Mouse (Mus musculus) embryonic facial prominence, embryonic 10.5 days (tissue): ENCODE measurements at regions not wholly inside any gene's neighbourhood (a gene's known extent, or its start where the extent isn't known, plus 50 kb on each side); places are given as distances from the start of the nearest gene placed in this dataset.

Experiments
- DNase-seq: peaks from one replicate; pipeline ENCODE4 v3.0.0-alpha.2; 2017; ENCODE audit warnings: low spot score
- H3K27ac ChIP-seq: fragments of 300-500 bp; sonication (generic); replicated peaks from 2 replicates; pipeline ENCODE4 v1.5.1; 2016; ENCODE audit warnings: mild to moderate bottlenecking
- H3K27me3 ChIP-seq: fragments of 300-500 bp; sonication (generic); replicated peaks from 2 replicates; pipeline ENCODE4 v1.6.1; 2016; ENCODE audit warnings: low read depth, mild to moderate bottlenecking; ENCODE audit not compliant: poor library complexity, severe bottlenecking
- H3K36me3 ChIP-seq: fragments of 300-500 bp; sonication (generic); replicated peaks from 2 replicates; pipeline ENCODE4 v1.6.1; 2016; ENCODE audit warnings: mild to moderate bottlenecking, moderate library complexity
- H3K4me1 ChIP-seq: fragments of 300-500 bp; sonication (generic); 2 replicates; pipeline ENCODE4 v1.6.1; 2016
- H3K4me3 ChIP-seq: fragments of 300-500 bp; sonication (generic); 2 replicates; pipeline ENCODE4 v1.5.1; 2016; ENCODE audit warnings: mild to moderate bottlenecking, moderate library complexity
- H3K9me3 ChIP-seq: fragments of 300-500 bp; sonication (generic); 2 replicates; pipeline ENCODE4 v1.6.1; 2016; ENCODE audit warnings: mild to moderate bottlenecking
- WGBS: fragments of 180-500 bp; shearing (Covaris S2); methylation state at CpG from one replicate; pipeline ENCODE4 v1.1.7; 2016; 5-methylcytosine and 5-hydroxymethylcytosine counted together

DNA sequence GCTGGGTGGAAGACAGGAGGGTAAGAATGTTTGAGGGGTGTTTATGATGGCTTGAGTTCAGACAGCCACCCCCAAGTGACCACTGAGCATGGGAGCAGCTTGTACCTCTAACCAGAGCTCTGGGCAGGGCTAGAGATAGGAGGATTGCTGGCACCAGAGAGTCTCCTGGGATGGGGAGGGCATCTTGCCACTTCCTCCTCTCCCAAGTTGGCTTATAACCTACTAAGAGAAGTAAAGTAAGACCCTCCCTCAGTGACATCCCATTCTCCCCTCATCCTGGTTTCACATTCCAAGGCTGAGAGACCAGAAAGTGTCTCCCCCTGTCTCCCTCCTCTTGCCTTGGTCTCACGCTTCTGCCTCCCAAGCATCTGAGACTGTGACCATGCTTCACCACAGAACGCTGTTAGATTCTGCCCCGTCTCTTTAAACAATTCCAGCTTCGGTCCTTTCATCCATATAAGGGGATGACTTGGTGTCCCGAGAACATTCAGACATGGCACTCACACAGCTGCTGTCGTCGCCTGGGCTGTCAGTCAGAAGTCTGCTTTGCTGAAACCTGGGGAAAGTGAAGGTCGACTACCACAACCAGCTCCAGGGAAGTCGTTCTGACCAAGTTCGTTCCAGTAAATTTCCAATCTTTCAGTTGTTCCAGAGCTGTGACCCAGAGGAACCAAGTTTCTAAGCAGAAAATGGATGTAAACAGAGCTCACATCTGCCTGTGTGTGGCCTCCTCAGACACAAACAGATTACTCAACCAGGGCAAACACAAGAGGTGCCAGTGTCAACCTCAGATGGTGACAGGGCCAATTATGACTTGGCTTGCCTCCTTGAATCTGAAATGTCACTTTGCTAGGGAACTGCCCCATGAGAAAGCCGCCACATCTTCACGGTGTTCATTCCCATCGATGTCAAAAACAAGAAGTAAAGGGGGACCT lies 85.3 kb upstream of the Rbms3 start:
- Histone ChIP-seq H3K27ac (no peak overlapping the region), H3K9me3 (no peaks in the 10 kb centered on the region), H3K27me3 (no peaks in the 10 kb centered on the region), H3K36me3 (no peaks in the 10 kb centered on the region), H3K4me3 (no peak overlapping the region), H3K4me1 (no peaks in the 10 kb centered on the region)
- DNase-seq = no peak
- 86% methylated on average over 13 of the region's 13 CpGs for WGBS

DNA sequence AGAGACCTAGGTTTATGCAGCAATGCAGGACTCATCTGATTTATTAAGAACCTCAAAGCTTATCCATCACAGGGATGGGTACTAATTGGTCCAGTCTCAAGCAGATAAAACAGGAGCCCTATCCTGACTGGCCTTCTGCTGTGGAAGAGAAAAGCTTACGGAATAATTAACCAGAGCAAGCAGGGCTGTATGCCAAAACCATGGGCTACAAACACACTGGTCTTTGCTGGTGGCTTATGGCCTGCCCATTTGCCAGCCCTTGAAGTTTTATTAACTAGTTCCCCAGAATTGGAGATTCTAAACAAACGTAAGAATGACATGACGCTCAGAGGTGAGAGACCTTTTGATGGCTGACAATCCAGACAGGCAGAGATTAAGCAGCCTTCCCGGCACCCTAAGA lies 83.4 kb upstream of the Rbms3 start:
- 94% methylated on average over 4 of the region's 4 CpGs for WGBS
- no peak overlapping the region for H3K4me3 ChIP-seq
- H3K27me3 ChIP-seq = no peaks in the 10 kb centered on the region
- no peak overlapping the region for H3K27ac ChIP-seq
- no peaks in the 10 kb centered on the region for H3K4me1 ChIP-seq
- H3K36me3 ChIP-seq = no peaks in the 10 kb centered on the region
- DNase-seq = no peak
- 0 out of 2 replicates have a peak, but pooled peaks cover 4% of the 10 kb centered on the region for H3K9me3 ChIP-seq

DNA sequence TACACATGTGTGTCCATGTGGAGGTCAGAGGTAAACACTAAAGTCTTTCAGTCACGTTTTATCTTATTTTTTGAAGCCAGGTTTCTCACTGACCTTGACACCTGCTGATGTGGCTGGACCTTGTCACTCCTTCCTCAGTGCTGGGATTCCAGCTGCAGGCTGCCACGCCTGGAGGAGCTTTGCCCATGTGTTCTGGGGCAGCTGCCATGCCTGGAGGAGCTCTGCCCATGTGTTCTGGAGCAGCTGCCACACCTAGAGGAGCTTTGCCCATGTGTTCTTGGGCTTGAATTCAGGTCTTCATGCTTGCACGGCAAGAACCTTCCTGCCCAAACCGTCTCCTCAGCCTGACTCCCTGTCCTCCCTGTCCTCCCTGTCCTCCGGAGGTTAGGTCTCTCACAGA lies 82.1 kb upstream of the Rbms3 start:
- Histone ChIP-seq H3K36me3 (no peaks in the 10 kb centered on the region), H3K9me3 (0 out of 2 replicates have a peak, but pooled peaks cover 4% of the 10 kb centered on the region), H3K4me1 (no peaks in the 10 kb centered on the region), H3K4me3 (no peak overlapping the region), H3K27ac (no peak overlapping the region), H3K27me3 (no peaks in the 10 kb centered on the region)
- WGBS = 84% methylated on average over 5 of the region's 5 CpGs
- DNase-seq = no peak

DNA sequence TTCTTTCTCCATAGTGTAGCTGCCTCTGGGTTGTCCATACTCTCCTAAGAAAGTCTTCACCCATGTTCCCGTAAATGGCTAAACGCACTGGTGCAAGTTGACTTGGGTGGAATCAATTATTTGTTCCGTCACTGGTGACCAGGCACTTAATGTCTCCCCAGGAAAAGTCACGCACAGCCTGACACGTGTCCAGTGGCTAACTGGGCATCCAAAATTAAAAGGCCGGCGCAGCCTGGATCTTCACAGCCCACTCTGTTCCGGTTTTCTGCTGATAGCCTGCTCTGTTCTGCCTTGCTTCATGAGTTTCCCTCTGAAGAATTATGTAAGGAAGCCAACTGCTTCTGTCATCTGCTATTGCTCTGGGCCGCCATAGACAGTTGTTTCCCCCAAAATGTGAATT lies 81.3 kb upstream of the Rbms3 start:
- H3K27ac ChIP-seq = no peak overlapping the region
- DNase-seq = no peak
- H3K4me3 ChIP-seq = no peak overlapping the region
- no peaks in the 10 kb centered on the region for H3K27me3 ChIP-seq
- 0 out of 2 replicates have a peak, but pooled peaks cover 4% of the 10 kb centered on the region for H3K9me3 ChIP-seq
- 92% methylated on average over 9 of the region's 9 CpGs for WGBS
- H3K36me3 ChIP-seq = no peaks in the 10 kb centered on the region
- no peaks in the 10 kb centered on the region for H3K4me1 ChIP-seq

DNA sequence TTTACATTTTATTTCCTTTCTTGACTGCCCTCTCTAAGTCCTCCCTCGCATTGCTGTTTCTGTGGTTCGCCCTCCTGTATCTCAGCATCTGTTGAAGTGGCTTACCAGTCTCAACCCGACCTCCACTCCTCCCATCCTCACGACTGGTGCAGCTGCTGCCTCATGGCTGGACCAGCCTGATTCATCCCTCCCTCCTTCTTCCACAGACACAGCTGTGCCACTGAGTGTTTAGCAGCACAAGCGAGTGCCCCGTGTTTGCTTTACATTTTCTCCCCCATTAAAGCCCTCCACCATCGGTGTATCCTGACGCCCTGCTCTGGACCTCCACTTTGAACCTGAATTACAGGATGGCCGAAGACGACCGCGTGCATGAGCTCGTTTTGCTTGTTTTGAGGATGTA lies 80.0 kb upstream of the Rbms3 start:
- Histone ChIP-seq H3K27ac (no peak overlapping the region), H3K4me3 (no peak overlapping the region), H3K4me1 (no peaks in the 10 kb centered on the region), H3K9me3 (0 out of 2 replicates have a peak, but pooled peaks cover 4% of the 10 kb centered on the region), H3K36me3 (no peaks in the 10 kb centered on the region), H3K27me3 (no peaks in the 10 kb centered on the region)
- 89% methylated on average over 13 of the region's 13 CpGs for WGBS
- no peak for DNase-seq

DNA sequence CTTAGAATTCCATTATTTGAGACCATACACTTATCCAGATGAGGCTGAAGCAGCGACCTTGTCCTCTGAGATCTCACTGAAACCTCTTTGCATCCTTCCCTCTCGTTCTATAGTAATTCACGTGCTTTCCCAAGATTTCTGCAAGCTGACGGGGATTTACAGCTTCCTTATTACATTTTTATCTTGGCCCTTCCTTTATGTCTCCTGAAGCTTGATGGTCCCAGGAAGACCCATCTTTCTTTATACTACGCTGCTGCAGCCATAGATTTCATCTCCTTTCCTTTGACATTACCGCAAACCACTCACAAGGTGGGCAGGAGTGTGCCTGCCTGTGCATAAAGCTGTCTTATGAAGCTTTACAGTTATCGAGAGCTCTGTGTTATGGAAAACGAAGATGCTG lies 63.3 kb upstream of the Rbms3 start:
- no peak overlapping the region for H3K4me3 ChIP-seq
- 92% methylated on average over 8 of the region's 8 CpGs for WGBS

DNA sequence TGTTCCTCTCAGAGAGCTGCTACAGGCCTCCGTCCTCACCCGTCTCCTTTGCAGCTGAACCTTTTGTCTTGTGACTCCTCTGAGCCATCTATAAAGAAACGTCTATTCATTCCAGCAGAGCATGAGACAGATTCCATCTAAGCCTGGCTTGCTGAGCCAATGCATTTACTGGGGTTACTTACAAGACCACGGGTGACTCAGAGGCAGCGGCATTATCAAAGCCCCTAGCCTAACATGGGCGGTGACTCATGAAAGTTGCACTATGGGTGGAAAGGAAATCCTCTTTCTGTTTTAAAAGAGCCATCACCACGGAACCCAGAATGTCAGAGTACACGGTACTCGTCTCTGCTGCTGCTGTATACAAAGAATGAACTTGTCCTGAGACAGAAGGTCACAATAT lies 62.8 kb upstream of the Rbms3 start:
- Histone ChIP-seq H3K36me3 (no peaks in the 10 kb centered on the region), H3K27me3 (no peaks in the 10 kb centered on the region), H3K4me1 (no peaks in the 10 kb centered on the region), H3K9me3 (no peaks in the 10 kb centered on the region), H3K4me3 (no peak overlapping the region), H3K27ac (no peak overlapping the region)
- DNase-seq = no peak
- WGBS = 80% methylated on average over 9 of the region's 9 CpGs

More for the DNA sequence above, 63.3 kb upstream of the Rbms3 start:
- no peaks in the 10 kb centered on the region for H3K36me3 ChIP-seq
- no peak for DNase-seq
- no peak overlapping the region for H3K27ac ChIP-seq
- no peaks in the 10 kb centered on the region for H3K4me1 ChIP-seq
- H3K9me3 ChIP-seq = no peaks in the 10 kb centered on the region
- H3K27me3 ChIP-seq = no peaks in the 10 kb centered on the region

DNA sequence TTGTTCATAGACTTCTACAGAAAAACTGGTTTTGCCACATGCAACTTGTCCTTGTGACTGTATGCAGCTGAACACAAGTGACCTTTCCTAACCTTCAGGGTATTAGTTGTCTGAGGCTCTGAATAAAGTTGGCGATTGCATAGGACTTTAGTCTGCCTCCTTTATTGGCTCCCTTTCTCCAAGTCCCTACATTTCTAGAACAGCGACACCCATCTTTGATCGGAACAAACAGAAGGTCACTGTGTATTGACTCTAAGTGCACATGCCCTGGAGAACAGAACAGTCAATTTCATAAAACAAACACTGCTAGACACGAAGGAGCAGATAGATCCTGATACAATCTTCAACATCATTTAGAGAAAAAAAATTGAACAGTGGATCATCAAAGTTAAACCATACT lies 60.2 kb upstream of the Rbms3 start:
- WGBS = 80% methylated on average over 4 of the region's 4 CpGs
- DNase-seq = no peak
- no peak overlapping the region for H3K27ac ChIP-seq

More for the DNA sequence above, 60.2 kb upstream of the Rbms3 start:
- Histone ChIP-seq H3K4me1 (no peaks in the 10 kb centered on the region), H3K9me3 (no peaks in the 10 kb centered on the region), H3K27me3 (no peaks in the 10 kb centered on the region), H3K36me3 (no peaks in the 10 kb centered on the region), H3K4me3 (no peak overlapping the region)
